Mouse (Mus musculus): ENCODE data around the gene Mapk13. TPM values are rescaled to one million over a fixed set of nuclear protein-coding genes. Genes with fewer than 3 reads are reported as not detected.
A peak's percentile ranks its signal among the peaks of the same experiment; 100 is the strongest.
"Not testable (repeated sequence)": the region's sequence is repeated elsewhere in the genome, so short reads cannot be mapped to it uniquely, and the experiment has no call there.

The Mapk13 gene
- total RNA-seq (2014; fragmentation: Nextera tagmentation) (1.8 and 2.0 TPM in 2 replicates), total RNA-seq (2017) (0.88 and 3.4 TPM in 2 replicates)

GRCm38 (mm10) chr17:28769121-28769874, at the start of gene Mapk13:
Gene Mapk13 (plus strand): TSS chr17:28769297.
- ATAC-seq (replicated peaks; ENCODE audit: poor library complexity, severe bottlenecking), result peak; percentile 79

- no peak for ATAC-seq (replicated peaks; ENCODE audit: poor library complexity, severe bottlenecking)
Observed at GRCm38 (mm10) chr17:28725783-28726182, 43.3 kb upstream of the Mapk13 start, which contains the start of gene AC170998.1. Gene AC170998.1 (plus strand): TSS chr17:28726083.

- not testable (repeated sequence) for ATAC-seq (replicated peaks; ENCODE audit: poor library complexity, severe bottlenecking)
Observed at GRCm38 (mm10) chr17:28727511-28727910, 41.6 kb upstream of the Mapk13 start.

GRCm38 (mm10) chr17:28735317-28736105, 33.6 kb upstream of the Mapk13 start:
- ATAC-seq (replicated peaks; ENCODE audit: poor library complexity, severe bottlenecking), result peak; percentile 42

GRCm38 (mm10) chr17:28736486-28736885, 32.6 kb upstream of the Mapk13 start:
- peak; percentile 87 for ATAC-seq (replicated peaks; ENCODE audit: poor library complexity, severe bottlenecking)

- peak; percentile 62 for ATAC-seq (replicated peaks; ENCODE audit: poor library complexity, severe bottlenecking)
Observed at GRCm38 (mm10) chr17:28737973-28738372, 31.1 kb upstream of the Mapk13 start.

- no peak for ATAC-seq (replicated peaks; ENCODE audit: poor library complexity, severe bottlenecking)
Observed at GRCm38 (mm10) chr17:28739244-28739643, 29.9 kb upstream of the Mapk13 start.

- ATAC-seq (replicated peaks; ENCODE audit: poor library complexity, severe bottlenecking), result no peak
Observed at GRCm38 (mm10) chr17:28743145-28743866, 25.8 kb upstream of the Mapk13 start.

- ATAC-seq (replicated peaks; ENCODE audit: poor library complexity, severe bottlenecking), result no peak
Observed at GRCm38 (mm10) chr17:28743916-28744315, 25.2 kb upstream of the Mapk13 start.

- no peak for ATAC-seq (replicated peaks; ENCODE audit: poor library complexity, severe bottlenecking)
Observed at GRCm38 (mm10) chr17:28745773-28746172, 23.3 kb upstream of the Mapk13 start.

GRCm38 (mm10) chr17:28748001-28748400, 21.1 kb upstream of the Mapk13 start:
- no peak for ATAC-seq (replicated peaks; ENCODE audit: poor library complexity, severe bottlenecking)

GRCm38 (mm10) chr17:28750580-28750979, 18.5 kb upstream of the Mapk13 start:
- ATAC-seq (replicated peaks; ENCODE audit: poor library complexity, severe bottlenecking), result peak; percentile 92

- ATAC-seq (replicated peaks; ENCODE audit: poor library complexity, severe bottlenecking), result peak; percentile 92
Observed at GRCm38 (mm10) chr17:28756447-28756846, 12.7 kb upstream of the Mapk13 start.

GRCm38 (mm10) chr17:28757470-28757869, 11.6 kb upstream of the Mapk13 start:
- ATAC-seq (replicated peaks; ENCODE audit: poor library complexity, severe bottlenecking), result no peak

- ATAC-seq (replicated peaks; ENCODE audit: poor library complexity, severe bottlenecking), result no peak
Observed at GRCm38 (mm10) chr17:28760736-28761312, 8.3 kb upstream of the Mapk13 start.

- ATAC-seq (replicated peaks; ENCODE audit: poor library complexity, severe bottlenecking), result peak; percentile 96
Observed at GRCm38 (mm10) chr17:28761871-28762270, 7.2 kb upstream of the Mapk13 start.

- no peak for ATAC-seq (replicated peaks; ENCODE audit: poor library complexity, severe bottlenecking)
Observed at GRCm38 (mm10) chr17:28766203-28766602, 2.9 kb upstream of the Mapk13 start.

- no peak for ATAC-seq (replicated peaks; ENCODE audit: poor library complexity, severe bottlenecking)
Observed at GRCm38 (mm10) chr17:28766781-28767515, 2.1 kb upstream of the Mapk13 start.

- ATAC-seq (replicated peaks; ENCODE audit: poor library complexity, severe bottlenecking), result peak; percentile 45
Observed at GRCm38 (mm10) chr17:28769875-28770421, 851 bp downstream of the Mapk13 start.

Measured in granulocyte monocyte progenitor cell, adult 5-6 weeks (primary cell).